Mouse (Mus musculus): ENCODE results near the gene Fndc5.

Fndc5 gene

DNA sequence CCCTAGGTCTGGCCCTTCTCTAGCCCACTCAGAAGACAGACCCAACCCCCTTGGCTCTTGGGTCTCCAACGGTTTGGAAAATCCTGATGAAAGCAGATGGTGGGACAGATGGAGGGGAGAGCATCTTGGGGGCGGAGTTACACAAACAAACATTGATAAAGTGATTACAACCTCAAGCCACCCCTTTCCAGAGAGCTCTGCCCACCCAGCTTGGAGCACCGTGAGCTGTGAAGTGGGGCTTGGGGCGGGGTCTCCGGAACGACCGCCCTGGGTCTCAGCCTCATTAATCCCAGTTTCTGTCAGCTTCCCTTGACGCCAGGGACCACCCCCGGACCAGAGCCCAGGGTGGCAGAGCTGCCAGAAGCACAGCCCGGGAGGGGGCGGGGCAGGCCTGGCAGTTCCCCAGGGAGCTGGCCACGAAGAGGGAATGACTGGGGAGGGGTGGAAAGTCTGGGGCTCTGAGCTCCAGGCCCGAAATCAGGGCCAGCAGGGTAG is 12.1 kb upstream of the Fndc5 start:
- DNase-seq (ENCODE audit: low read depth, low spot score), result no peak

DNA sequence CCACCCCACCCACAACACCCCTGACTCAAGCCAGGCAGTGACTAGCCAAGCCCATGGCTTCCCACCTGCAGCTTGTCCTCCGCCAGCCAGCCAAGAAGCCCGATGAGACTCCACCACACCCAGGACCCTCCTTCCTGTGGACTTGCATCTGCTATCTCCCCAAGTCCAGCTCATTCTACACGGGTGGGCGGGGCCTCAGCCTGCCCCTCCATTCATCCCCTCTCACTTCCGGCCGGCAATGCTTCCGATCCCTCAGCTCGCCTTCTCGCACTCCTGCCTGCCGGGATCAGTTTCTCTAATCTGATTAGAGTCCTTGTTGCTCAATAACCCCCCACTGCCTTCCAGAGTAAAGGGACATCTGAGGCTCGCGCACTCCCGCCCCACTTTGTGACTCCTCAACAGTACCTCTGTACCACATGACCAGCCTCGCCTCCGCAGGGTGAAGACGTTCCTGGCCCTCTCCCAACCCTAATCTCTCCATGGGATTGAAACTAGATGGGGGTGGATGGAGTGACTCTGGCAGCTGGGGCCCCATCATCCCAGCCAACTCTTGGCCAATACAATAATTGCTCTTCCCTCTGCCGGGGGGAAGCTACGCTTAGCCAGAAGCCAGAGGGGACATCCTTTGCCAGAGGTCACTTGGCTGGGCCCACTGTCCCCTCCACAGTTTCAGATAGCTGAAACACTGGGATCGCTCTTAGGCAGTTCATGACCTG is 10.9 kb upstream of the Fndc5 start:
- DNase-seq (ENCODE audit: low read depth, low spot score), result no peak

DNA sequence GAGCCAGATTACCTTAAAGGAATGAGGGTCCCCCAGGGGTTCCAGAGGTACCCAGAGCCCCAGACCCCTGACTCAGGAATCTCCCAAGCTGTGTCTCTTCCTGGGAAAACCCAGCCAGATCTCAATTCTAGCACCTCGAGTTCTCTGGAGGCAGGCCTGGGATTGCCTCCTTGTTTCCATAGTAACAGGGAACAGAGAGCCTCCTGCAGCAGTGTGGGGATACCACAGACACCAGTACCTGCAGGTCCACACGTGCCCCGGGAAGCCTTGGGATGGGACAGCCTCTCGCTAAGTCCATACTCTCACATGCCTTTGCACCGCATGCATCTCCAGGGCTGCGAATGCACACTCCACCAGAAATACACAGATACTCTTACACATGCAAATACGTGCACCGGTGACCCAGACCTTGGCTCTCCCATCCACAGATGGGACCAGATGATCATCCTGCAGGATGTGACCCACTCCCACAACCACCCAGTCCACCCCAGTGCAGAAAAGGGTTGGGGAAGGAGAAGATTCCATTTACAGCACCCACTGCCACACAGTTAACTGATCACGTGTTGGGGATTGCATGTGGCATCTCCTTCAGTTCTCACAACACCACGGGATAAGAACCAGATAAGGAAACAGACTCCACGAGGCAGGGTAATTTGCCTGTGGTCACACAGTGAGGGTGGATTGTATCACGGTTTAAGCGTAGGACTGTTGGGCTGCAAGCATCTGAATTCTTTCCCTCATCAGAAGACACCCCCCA is 8.0 kb upstream of the Fndc5 start:
- no peak for DNase-seq (ENCODE audit: low read depth, low spot score)

DNA sequence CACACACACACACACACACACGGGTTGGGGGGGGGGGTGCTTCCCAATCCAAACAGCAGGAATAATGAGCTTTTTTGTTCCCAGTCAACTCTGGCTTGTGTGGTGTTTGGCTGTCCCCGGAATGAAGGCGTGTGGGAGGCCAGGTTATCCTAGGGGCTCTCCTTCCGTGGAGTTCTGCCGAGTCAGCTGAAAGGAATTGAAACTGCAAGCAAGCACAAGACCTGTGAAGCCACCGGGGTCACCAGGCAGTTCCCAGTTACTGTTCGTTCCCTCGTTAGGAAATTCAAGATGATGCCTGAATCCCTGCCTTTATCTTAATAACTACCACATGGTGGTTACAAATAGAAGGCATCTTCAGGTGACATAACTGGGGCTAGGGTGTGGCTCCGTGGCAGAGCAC is 7.4 kb upstream of the Fndc5 start:
- no peak for DNase-seq (ENCODE audit: low read depth, low spot score)

DNA sequence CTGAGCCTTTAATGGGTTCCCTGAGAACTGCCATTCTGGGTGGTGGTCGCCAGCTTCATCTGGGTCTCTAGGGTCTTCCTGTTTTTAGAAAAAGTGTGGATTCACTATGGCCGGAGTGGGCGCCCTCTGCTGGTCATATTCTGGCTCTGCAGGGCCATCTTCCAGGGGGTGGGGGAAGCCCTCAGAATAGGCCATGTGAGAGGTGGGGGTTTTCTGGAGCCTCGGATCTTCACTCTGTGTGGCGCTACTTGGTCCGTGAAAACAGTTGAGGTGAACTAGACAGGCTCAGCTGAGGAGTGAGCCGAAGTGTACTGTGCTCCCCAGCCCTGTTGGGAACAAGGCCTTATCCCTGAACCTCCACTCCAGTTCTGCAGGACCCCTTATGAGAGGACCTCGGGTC is 6.7 kb upstream of the Fndc5 start:
- DNase-seq (ENCODE audit: low read depth, low spot score), result no peak

DNA sequence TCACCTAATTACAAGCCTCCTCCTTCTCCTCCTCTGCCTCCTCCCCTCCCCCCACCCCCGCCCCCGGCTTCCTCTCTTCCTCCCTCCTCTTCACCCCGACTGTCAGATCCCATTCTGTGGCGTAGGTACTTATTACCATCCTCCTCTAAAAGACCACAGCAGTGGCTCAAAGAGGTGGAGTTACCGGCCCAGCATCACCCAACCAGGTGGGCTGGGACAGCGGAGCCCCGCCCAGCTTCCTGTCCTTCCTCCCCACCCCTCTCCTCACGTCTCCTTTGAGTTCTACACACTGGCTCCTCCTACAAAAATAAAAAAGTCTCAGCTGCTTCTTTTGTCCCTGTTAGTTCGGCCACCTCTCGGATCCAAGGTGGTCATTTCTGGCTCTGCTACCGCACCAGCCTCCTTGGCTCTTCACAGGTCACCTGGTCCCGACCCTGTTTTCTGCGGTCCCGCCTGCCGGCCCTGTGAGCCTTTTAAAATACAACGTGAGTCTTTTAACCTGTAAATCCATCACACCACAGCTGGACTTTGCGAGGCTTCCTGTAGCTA is 6.0 kb upstream of the Fndc5 start:
- peak; percentile 65 for DNase-seq (ENCODE audit: low read depth, low spot score)

DNA sequence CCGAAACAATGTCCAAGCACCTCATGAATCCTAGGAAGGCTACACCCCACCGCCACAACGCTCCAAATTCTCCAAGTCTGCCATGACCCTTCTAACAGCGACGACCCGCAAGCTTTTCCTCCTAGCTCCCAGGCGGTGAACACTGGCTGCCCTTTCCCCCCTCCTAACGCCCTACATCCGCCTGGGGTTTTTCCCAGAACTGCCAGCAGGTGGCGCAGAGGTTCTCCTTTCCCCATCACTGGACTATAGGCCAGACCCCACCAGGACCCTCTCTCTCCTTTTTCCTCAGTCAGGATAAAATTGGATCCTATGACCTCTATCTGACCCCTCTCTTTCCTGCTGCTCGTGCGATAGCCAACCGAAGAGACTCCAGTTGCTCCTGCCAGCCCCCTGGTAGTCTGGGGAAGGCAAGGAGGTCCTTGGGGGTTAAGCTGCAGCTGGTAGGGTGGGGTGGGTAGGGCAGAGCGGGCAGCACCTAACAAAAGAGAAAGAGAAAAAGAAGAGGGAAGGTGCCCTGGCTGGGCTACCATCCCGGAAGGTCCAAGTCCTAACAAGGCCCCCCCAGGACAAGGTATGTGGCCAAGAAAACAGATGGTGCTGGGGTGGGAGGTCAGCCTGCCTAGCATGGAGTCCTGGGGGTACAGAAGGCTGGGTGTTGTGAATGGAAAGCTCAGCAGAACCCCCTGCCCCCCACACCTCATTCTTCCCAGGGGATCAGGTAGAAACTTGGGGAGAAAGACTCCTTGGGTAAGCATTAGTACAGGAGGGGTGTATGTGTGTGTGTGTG is 1.8 kb upstream of the Fndc5 start:
- DNase-seq (ENCODE audit: low read depth, low spot score), result peak; percentile 56

DNA sequence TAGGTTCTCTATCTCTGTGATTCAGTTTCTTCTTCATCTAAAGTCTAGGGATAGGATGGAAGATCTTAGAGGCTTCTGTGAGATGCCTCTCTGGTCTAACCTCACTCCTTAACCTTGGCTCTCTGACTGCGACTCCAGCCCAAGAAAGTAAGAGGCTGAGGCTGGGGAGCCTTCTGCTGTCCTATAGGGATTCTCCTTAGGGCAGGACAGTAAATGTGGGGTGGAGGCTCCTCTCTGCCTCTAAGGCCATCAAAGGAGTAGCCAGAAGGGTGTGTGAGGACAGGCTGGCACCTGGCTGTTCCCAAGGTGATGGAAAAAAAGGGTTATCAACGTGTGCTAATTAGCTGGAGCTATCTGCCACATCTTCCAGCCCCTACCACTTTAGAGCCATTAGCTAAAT is 1.2 kb upstream of the Fndc5 start:
- DNase-seq (ENCODE audit: low read depth, low spot score), result no peak

DNA sequence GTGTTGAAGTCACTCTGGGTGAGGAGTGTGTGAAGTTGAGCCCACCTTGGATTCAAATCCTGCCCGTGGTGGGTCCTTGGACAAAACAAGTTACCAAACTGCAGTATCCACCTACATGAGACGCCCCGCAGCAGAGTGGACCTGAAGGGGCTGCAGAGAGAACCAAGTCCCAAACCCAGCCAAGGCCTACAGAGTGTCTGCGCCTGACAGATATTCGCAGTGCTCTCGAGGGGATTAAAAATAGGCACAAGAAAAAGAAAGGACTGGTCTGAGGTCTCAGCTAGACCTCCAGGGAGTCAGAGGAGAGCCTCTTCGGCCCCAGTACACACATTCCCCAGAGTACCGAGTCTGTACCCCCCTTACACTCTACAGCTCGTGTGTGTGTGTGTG is 615 bp upstream of the Fndc5 start:
- DNase-seq (ENCODE audit: low read depth, low spot score), result no peak

DNA sequence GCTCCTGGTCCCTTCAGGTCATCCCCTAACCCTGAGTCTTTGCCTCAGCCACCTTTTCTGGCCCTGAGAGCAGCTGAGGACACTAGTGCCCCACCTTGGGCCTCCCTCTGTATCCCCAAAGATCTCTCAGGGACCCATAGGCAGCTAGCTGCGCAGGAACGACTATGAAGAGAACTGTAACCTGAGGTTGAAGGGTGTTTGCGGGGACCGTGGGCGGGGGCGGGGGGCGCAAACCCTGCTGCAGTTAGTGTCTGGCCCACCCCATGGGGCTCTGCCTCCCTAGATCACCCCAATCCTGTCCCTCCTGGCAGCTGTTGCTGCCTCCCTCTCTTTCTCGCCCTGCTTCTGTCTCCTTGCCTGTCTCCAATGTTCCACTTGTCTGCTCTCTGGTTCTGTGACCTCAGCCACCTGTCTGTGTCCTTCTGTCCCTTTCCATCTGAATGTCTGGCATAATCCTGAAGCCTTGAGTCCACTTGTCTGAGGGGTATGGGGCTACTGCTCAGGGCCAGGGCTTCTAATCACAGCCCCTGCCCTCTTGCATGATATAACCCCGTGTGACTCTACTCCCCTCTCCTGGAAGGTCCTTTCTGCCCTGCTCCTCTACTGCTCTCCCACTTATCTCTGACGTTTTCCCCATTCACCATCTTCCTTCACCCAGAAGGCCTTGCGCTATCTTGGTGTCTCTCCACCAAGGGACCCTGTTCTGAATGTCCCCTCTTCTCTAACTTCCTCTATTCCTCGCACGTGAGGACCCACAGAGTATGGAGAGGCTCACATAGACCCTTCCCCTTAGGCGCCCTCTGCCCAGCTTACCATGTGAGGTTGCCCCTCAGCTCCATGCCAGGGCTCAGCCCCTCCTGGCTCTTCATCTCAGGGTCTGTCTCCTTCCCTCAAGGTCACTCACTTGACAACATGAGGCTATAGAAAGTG is 858 bp downstream of the Fndc5 start:
- no peak for DNase-seq (ENCODE audit: low read depth, low spot score)

DNA sequence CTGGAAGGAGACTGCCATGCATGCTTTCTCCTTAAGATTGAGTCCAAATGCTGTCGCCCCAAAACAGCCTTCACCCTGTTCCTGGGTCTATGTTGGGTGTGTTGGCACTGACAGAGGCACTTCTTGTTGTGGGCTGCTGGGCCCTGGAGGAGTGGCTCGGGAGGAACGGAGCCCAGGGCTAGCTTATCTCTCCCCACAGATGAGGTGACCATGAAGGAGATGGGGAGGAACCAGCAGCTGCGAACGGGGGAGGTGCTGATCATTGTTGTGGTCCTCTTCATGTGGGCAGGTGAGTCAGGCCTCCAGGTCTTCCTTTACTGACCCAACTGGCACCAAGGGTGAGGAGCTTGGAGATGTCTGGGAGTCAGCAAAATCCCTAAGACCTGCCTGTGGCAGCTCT is 2.8 kb downstream of the Fndc5 start:
- no peak for DNase-seq (ENCODE audit: low read depth, low spot score)

DNA sequence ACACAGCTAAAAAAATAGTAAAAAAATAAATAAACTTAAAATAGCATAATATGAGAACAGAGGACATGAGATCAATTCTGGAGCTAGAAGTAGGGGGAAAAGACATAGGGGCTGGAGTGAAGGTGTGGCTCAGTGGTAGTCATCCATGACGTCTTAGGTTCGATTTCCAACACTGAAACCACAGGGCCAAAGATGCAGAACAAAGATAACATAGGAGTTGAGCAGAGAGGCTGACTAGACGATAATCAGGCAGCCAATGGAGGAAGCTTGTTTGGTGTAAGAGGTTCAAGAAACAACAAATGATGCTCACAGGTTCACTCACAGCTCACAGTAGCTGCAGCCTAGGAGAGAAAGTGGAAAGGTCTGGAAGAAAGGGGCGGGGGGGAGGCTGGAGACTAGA is 4.0 kb downstream of the Fndc5 start:
- DNase-seq (ENCODE audit: low read depth, low spot score), result no peak

DNA sequence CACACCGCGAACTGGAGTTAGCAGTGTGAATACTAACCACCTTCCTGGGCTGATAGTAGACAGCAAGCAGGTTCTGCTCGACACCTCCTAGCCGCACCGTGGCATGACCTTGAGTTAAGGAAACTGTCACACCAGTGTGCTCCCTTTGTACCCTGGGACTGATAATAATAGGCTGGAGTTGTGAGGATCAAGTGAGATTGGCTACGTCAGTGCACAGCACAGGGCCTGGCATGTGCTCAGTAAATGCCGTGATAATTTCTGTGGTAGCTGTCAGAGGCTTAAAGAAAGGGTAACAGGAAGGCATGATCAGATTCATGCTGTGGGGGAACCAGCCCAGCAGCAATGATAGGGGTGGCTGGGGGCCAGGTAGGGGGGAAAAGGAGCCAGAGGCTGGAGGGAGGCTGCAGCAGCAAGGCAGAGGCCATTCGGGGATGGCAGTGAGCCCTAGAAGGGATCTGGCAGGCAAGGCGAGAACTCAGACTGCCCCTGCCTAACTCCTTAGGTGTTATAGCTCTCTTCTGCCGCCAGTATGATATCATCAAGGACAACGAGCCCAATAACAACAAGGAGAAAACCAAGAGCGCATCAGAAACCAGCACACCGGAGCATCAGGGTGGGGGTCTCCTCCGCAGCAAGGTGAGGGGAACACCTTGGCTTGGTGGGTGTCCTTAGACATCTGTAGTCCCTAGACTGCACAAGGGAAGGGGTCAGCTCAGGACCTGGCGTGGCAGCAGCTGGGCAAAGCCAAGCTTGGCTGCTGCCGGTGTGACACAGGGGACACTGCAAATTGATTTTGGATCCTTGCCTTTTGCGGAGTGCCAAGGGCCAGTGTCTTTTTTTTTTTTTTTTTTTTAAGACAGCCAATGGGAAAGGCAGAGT is 5.0 kb downstream of the Fndc5 start:
- DNase-seq (ENCODE audit: low read depth, low spot score), result no peak

DNA sequence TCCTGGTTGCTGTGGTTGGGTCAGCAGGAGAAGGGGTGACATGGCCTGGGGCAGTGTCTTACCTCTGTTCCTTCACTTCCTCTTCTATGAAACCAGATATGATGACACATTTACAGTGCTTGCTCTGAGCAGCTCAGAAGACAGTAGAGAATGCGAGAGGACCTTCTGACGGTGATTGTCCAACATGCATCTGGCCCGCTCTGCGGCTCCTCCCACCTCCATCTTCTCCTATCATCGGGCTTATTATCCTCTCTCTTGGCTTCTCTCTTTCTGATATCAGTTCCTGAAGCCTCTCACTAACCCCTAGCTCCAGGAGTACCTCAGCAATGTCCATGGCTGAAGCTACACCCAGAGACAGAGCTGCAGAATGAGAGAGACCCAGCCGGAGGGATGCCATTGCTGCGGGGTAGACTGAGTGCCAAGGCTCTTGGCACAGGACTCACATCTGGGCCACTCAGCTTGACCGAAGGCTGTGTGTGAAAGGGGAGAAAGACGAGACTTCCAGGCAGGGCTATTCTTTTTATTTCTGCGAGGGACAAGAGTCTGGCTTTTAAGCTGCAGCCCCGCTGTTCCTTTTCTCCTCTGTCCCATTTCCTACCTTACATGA is 5.7 kb downstream of the Fndc5 start:
- DNase-seq (ENCODE audit: low read depth, low spot score), result no peak

DNA sequence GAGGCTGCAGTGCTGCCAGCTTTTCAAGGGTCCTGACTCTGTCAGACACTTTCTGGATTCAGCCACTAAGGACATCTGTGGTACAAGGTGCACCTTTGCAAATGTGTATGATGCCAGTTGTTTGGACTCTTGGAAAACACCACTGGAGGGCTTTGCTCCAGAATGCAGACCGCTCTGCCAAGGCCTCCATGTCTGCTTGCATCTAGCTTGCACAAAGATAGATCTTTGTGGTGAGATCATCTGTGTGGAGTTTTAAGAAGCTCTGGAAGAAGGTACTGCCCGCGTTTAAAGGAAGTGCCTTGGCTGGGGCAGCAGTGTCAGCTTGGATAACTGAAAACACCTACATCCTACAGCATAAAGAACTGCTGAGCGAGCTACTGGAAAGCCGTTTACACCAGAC is 6.7 kb downstream of the Fndc5 start:
- no peak for DNase-seq (ENCODE audit: low read depth, low spot score)

DNA sequence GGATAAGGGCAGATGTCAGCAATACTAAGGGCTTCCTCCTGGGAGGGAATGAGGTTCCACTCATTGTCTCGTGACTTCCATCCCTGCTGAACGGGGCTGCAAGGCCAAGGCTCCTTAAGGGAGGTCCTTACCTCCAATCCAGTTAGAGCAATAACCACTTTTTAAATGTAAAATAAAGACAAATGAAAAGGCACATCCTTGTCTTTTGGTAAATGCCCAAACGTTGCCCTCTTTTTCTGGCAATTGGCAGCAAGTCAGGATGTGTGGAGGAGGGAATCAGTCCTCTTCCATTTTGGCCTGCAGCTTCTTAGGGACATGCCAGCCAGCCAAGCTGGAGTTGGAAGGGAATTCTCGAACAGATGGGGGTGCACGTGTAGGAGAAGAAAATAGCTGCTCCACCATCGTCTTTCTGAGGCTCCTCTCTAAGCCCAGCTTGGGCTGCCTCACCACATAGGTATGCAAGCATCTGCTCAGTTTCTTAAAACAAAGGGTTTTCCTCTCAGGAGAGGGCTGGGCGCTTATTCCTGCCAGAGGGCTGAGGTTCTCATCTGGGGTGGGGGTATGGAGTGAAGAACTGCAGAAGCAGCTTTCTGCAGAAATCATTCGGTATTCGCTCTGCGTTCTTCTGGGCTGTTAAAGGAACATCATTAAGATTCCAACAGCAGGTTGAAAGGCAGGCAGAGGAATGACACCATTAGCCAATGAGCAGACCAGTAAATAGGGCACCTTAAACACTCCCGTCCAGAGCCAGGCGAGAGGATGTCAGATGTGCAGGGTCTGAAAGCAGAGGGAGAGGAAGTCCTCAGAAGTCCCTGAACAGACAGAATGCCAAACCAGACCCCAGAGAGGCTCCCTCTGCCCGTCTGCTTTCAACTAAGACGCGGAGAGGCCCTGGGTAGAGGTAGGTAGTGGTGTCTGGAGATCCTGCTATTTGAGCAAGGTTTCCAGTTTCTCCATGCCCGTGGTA is 7.9 kb downstream of the Fndc5 start:
- DNase-seq (ENCODE audit: low read depth, low spot score), result no peak

DNA sequence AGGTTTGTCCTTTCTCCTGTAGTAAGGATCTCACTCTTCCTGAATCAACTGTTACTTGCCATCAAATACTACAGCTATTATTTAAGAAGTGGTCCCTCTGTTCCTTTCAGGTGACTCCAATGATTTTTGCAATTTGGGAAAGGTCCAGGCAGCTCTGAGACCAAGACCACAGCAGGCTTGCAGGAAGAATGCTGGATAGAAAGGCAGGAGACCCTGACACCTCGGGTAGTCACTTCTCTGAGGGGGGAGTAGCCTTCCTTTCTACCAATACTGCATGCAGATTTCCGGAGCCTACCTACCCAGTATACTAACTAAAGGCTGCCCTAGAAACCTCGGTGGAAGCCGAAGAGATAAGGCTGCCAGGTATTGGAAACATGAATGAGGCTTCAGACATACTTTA is 8.6 kb downstream of the Fndc5 start:
- DNase-seq (ENCODE audit: low read depth, low spot score), result no peak

DNA sequence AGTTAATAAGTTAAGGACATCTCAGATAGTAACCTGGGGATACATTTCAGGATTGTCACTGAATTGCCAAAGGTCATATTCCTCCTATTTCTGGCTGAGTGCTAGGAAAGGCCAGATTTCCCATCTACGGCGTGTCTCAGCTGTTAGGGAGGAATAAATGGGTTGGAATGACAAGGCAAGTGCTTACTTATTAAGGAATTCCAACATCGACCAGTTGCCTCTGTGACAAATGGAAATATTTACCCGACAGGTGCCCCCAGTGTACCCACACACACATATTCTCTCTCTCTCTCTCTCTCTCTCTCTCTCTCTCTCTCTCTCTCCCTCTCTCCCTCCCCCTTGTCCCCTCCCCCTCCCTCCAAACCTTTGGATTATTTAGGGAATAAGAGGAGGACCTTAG is 9.1 kb downstream of the Fndc5 start:
- DNase-seq (ENCODE audit: low read depth, low spot score), result no peak

DNA sequence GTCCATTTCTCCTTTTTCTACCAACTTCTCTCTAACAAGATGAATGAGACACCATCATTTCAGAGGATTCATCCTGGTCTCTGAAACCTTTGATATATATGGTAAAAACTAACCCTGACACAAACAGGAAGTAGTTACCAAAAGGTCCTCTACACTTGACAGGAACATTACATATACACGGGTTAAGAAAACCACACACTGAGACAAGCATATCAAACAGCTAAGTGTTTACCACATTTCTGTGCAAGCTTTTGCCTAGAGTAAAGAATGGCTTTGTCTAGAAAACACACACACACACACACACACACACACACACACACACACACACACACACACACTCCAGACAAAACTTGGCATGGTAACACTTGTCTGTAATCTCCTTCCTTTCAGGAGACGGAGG is 9.6 kb downstream of the Fndc5 start:
- no peak for DNase-seq (ENCODE audit: low read depth, low spot score)
